Mouse (Mus musculus) gastrocnemius, postnatal 36 days (tissue): ENCODE results near the gene Cd2ap. TPM values are rescaled to one million over a fixed set of nuclear protein-coding genes. Genes with fewer than 3 reads are reported as not detected.

ENCODE experiments used
- DNase-seq, 2 experiments: peaks; one replicate each; pipeline ENCODE4 v3.0.0; 2022
- intact Hi-C: fragments of 180-260 bp; cut with DNase I; formaldehyde crosslinking; loops from one replicate; pipeline ENCODE4 v1.15.1; 2025
- total RNA-seq, 2 experiments: library from RNA; stranded (reverse); gene quantifications; 2 replicates each; pipeline ENCODE4 v1.2.3; 2021

Cd2ap gene
- total RNA-seq, 2 experiments from 2014 or later: 12.4 to 13.4 TPM

DNA sequence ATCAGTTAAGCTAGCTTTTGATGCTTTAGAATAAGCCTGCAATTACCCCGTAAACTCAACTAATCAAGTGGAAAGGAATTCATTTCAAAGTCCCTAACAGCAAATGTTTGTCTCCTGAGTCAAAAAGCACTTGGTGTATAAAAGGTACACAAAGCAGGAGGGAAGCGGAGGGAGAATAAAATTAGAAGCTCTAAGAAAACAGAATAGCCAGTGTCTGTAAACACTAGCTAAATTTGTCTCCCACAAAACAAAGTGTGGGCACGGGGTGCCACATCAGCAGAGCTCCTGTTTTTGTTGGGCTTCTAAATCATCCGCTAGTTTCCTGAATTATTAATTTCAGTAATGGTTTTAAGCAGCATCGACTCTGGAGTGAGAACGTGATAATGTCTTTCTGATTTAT is 1.4 kb downstream of the Cd2ap start:
- intact Hi-C loops: loop anchor here (5.0 kb wide), 1 partner anchor 47 kb away; no protein-coding TSS in a partner anchor
- no peak for DNase-seq

GRCm38 (mm10) chr17:42870465-42870864 is 6.0 kb downstream of the Cd2ap start:
- no peak for DNase-seq
- intact Hi-C loops: no loop called here

DNA sequence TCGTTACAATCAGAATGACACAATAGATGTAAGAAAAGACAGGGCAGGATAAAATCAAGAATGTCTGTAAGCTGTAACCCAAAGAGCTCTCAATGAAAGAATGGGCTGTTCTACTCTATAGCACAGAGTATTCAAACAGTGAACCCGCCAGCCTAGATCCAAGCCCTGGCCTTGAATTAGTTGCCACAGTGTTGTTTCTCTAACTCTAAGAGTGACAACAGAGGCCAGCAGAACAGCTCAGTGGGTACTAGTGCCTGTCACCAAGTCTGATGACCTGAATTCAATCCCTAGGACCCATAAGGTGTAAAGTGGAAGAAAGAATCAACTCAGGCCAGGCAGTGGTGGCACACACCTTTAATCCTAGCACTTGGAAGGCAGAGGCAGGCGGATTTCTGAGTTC is 13.3 kb downstream of the Cd2ap start:
- DNase-seq: no peak
- intact Hi-C loops: no loop called here

GRCm38 (mm10) chr17:42860370-42860769 is 16.1 kb downstream of the Cd2ap start:
- DNase-seq: no peak
- intact Hi-C loops: no loop called here

GRCm38 (mm10) chr17:42857506-42857905 is 19.0 kb downstream of the Cd2ap start:
- intact Hi-C loops: no loop called here
- no peak for DNase-seq

- DNase-seq: no peak
- intact Hi-C loops: no loop called here
Observed at GRCm38 (mm10) chr17:42847108-42847507, 29.4 kb downstream of the Cd2ap start.

DNA sequence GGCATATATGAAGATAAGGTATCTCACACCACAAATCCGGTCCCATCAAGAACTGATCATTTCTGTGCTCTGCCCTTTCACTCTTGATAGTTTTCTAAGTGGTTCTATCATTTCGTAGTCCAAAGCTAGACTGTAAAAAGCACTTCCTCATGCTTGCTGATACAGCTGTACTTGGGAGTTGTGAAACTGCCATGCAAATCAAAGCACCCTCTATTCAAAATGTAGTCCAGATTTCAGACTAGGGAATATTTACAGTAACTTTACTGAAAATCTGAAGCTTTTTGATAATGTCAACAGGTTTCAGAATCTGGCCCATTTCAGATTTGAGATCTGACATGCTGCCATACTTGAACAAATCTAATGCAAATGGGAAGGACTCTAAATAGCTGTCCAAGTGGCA is 39.3 kb downstream of the Cd2ap start:
- no peak for DNase-seq
- intact Hi-C loops: no loop called here

DNA sequence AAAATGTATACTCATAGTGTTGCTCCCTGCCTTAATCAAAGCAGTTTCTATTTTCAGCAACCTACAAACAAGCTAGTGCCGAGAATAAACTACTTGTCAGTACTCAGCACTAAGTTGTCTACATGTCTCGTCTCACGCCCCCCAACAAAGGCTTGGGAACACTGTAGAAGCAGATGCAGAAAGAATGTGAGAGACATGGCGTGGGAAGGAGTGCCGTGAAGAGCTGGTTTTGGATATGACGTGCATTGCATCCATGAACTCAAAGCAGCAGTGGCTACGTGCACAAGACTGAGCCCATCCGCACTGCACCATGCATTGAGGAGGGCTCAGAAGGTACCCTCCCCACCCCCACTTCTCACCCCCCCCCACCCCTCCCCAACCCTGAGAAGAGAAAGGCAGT is 53.7 kb downstream of the Cd2ap start:
- no peak for DNase-seq
- intact Hi-C loops: no loop called here

GRCm38 (mm10) chr17:42815374-42815773 is 61.1 kb downstream of the Cd2ap start:
- DNase-seq: no peak
- intact Hi-C loops: no loop called here

GRCm38 (mm10) chr17:42792412-42792975 is 84.0 kb downstream of the Cd2ap start:
- intact Hi-C loops: no loop called here

DNA sequence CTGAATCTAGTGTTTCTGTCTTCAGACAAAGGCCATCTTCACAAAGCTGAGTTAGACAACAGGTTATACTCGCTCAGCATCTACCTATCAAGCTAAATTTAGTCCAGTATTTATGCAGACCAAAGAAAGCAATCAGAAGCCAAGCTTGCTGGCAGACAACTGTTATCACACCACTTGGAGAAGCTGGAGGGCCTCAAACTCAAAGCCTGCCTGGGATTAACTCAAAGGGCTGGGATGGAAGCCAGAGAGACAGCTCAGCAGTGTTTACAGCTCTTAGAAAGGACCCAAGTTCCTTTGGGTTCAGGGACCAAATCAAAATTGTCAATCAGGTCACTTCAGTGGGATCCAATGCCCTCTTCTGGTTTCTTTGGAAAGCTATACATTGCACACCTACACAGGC is 85.7 kb downstream of the Cd2ap start:
- no peak for DNase-seq

More at GRCm38 (mm10) chr17:42792412-42792975, 84.0 kb downstream of the Cd2ap start:
- no peak for DNase-seq

GRCm38 (mm10) chr17:42789723-42790122 is 86.7 kb downstream of the Cd2ap start:
- intact Hi-C loops: no loop called here
- no peak for DNase-seq

More for the DNA sequence above, 85.7 kb downstream of the Cd2ap start:
- intact Hi-C loops: no loop called here

GRCm38 (mm10) chr17:42788686-42789453 is 87.6 kb downstream of the Cd2ap start:
- intact Hi-C loops: no loop called here
- DNase-seq: no peak

GRCm38 (mm10) chr17:42782156-42782757 is 94.2 kb downstream of the Cd2ap start:
- peak; percentile 38 to 47 for DNase-seq
- intact Hi-C loops: no loop called here

- no peak for DNase-seq
Observed at GRCm38 (mm10) chr17:42753791-42754190, 122.7 kb downstream of the Cd2ap start.

GRCm38 (mm10) chr17:42752173-42752572 is 124.3 kb downstream of the Cd2ap start:
- no peak for DNase-seq
- intact Hi-C loops: no loop called here

More at GRCm38 (mm10) chr17:42753791-42754190, 122.7 kb downstream of the Cd2ap start:
- intact Hi-C loops: no loop called here

DNA sequence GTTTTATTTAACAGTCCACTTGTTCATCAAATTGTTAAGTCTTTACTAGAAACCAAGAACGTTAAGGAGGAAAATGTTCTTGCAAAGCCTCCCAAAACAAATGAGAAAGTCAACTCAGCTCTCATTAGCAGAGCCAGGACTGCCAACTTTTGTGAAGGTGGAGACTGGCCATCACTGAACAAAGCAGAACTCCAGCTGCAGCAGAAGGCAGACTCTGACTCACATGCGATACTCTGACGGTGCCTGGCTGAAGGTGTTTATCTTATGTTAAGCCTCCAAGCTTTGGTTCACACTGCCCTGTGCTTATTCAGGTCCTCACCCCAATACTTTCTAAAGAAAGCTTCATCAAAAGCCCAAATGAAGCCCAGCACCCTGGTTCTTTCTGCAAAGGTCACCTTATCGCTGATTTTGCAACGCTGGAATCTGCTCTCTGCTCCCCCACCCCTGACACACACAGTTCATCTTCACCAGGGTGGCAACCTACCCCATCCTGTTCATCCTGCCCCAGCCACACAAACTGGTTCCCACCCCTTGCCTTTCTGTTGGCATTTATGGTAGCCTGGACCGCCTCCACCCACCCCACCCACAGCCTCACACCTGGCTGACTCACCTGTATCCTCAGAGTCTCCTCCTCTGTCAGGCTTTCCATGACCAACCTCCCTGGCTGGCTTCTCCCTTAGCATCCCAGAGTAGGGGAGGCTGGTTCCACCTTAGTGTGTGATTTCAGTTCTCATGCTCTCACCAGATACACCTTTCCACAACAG is 130.6 kb downstream of the Cd2ap start:
- no peak for DNase-seq
- intact Hi-C loops: no loop called here
